Mouse (Mus musculus): Measurements from ENCODE around the gene Mepce.
A peak's percentile ranks its signal among the peaks of the same experiment; 100 is the strongest.
"Not testable (repeated sequence)": the region's sequence is repeated elsewhere in the genome, so short reads cannot be mapped to it uniquely, and the experiment has no call there.

Gene Mepce

DNA sequence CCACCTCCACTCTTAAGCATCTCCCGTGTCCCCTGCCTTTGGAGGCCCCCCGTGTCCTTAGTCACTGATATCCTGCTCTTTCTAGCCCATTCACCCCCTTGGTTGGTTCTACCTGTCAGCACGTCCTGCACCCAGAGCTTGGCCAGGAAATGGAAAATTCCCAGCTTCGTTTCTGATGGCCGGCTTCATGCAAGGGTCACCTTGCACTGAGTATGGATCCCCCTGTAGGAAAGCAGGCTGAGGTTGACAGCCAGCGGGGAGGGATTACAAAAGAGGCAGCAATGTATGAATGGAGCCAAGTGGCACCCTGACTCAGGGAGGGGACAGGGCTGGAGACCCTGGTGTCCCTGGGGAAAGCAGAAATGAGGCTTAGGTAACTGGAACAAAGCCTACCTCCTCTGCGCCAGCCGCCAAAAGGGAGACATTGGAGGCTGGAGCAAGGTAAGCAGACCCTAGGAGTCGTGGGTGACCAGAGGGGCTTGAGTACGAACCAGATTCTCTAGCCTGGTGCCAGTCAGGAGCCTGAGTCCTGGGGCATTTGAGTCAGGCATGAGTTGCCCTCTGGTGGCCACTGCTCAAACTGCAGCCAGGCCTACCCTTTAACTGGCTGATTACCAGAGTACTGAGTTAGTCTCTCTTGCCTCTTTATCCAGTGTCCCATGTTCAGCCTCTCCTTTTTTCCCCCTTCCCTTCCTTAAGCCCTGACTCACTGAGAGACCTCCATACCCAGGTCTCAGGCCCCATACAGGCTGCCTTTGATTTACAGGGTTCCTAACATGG, 30.4 kb downstream of the Mepce start:
- peak; percentile 92 for DNase-seq

DNA sequence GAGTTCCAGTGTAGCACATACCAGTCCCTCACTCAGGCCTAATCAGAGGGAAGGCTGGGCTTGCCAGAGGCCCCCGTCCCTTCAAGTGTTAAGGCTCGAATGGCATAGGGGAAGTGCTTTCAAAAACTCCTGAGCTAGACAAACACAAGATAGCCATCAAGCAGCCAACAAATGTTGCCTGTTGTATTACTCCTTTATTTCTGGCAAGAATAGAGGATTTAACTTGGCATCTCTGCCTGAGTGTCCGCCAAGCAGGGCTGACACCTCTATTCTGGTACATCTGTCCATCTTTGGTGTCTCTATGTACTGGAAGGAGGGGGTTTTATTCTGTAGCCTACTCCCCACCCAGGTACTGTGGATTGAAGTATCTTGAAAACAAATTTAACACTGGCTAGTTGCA, 31.3 kb downstream of the Mepce start:
- DNase-seq: no peak

DNA sequence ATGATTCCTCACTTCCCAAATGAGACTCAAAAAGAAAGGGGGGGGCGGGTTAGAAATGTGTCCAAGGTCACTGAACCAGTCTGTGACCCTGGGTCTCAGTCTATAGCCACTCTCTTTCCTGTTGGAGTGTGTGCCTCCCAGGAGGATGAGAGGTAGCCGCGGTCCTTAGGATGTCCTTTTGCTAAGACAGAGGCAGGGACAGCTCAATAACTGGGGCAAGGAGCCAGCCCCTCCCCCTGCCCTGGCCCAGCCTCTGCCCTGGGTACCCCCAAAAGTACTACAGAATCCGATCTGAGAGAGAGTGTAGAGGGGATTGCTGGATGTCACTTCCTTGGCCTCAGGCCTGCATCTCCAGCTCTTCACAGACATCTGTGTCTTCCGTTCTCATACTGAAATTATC, 32.0 kb downstream of the Mepce start:
- no peak for DNase-seq

DNA sequence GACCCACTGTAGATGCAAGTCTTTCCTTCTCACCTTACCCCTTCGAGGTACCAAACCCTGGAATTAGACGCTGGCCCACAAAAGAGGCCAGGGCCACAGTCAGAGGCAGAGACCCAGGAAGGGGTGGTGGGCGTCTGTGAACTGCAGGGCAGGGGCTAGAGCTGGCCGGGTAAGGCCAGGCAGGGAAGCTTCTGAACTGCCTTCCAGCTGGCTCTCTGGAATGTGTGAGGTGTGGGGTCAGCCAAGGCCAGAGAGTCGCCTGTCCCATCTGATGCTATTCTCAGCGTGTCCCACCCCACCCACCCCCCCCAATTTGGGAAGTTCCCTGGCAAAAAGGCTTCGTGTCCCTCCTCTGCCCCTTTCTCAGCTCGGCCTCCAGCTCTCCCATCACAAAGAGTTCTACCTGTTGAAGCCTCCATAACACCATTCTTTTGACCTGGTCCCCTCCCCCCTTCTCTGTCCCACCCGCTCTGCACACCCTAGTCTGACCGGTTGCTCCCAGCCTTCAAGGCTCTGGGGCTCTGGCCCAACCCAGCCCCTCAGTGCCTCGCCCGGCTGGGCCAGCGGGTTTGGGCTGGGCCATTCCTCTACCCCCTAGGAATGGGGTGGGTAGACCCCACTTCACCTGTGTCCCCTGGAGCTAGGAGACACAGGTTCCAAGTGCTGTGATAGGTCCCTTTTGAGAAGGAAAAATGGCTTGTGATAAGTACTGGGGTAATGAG, 34.2 kb downstream of the Mepce start:
- no peak for DNase-seq

DNA sequence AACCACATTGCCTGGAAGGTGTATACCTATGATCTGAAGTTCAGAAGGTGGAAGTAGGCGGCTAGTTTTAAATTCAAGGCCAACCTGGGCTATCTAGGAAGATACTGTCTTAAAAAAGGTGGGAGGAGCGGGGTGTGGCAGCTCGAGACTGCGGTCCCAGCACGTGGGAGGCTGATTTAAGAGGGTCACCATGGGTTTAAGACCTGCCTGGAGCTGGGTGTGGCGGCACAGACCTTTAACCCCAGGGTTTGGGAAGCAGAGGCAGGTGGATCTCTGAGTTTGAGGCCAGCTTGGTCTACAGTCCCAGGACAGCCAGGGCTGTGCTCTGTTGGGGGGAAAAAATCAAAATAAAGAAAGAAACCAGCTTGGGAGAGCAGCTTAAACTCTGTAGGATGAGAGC, 35.5 kb downstream of the Mepce start:
- no peak for DNase-seq

DNA sequence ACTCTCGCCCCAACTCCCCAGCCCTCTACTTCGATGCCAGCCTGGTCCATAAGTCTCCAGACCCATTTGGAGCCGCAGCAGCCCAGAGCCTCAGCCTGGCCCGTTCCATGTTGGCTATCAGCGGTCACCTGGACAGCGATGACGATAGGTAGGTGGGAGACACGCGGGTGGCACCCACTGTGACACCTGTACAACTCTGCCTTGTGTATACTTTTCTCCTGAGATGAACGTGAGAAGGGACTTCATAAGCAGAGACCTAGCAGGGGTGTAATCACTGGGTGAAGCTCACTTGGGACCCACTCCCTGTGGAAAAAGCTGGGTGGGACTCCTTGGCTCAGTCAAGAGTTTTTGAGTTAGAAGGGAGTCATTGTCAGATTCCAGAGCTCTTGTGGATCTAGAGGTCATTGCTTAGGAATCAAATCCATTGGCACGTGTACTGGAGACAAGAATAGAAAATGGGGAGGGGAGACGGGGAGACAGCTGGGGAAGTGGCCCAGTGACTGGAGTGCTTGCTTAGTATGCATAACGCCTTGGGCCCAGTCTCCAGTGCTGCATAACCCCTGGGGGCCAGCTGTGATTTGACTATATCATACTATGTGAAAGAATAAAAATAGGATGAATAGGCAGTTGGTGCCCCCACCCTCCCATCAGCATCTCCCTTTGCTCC, 36.1 kb downstream of the Mepce start:
- no peak for DNase-seq

DNA sequence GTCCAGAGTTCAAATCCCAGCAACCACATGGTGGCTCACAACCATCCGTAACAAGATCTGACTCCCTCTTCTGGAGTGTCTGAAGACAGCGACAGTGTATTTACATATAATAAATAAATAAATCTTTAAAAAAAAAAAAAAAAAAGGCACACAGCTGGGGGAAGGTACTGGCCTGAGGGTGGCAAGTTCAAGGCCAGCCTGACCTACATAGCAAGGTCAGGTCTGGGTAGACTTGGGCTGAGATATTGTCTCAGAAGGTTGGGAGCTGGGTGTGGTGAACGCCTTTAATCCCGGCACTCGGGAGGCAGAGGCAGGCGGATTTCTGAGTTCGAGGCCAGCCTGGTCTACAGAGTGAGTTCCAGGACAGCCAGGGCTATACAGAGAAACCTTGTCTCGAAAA, 37.2 kb downstream of the Mepce start:
- not testable (repeated sequence) for DNase-seq

DNA sequence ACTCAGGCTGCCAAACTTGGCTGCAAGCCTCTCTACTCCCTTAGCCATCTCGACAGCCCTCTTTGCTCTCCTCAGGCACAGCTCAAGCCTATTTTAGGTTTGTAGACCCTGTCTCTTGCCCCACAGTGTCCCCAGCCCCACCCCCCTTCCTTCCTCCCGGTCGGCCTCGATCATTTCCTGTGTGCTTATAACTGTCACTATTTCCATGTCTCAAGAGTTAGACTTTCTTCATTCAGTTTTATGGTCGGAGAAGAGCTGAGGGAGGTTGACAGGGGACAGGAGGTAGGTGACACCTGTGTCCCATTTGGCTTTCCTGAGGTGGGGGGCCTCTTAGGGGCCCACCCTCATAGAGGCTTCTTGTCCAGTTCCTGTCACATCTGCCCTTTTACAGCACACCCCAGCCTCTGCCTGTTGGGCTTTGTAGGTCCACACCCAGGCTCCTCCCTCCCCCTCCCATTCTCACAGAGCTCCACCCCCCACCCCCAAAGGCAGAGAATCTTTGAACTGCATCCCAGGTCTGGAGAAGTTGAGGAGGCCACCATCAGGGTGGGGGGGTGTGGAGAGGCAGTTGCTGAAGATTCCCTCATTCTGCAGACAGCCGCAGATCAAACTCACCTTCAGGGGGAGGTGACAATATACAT, 38.1 kb downstream of the Mepce start:
- peak; percentile 74 for DNase-seq

DNA sequence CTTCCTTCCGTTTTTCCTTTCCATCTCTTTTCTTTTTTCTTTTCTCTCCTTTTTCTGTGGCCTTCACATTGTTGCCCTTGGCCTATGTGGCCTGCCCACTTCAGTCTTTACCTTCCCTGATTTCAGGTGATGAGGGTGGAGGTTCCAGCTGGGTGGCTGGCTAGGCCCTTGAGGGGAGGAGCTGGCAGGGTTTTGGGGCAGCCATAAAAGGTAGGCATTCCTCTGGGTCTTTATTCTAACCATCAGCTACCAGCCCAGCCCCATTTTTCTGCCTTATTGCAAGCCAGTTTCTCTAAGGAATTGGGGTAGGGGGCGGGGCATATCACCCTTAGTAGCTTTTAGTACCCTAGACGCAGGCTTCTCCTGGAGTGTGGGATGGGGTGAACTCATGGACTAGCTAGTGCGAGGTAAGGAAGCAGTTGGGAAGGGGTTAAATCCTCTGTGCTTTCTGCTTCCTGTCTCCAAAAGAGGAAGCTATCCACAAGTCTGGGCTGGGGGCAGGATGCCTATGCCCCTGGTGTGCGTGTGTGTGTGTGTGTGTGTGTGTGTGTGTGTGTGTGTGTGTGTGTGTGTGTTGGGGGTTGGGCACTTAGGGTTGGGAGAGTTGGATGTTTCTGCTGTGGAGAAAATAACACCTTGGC, 39.2 kb downstream of the Mepce start:
- DNase-seq: peak; percentile 57

DNA sequence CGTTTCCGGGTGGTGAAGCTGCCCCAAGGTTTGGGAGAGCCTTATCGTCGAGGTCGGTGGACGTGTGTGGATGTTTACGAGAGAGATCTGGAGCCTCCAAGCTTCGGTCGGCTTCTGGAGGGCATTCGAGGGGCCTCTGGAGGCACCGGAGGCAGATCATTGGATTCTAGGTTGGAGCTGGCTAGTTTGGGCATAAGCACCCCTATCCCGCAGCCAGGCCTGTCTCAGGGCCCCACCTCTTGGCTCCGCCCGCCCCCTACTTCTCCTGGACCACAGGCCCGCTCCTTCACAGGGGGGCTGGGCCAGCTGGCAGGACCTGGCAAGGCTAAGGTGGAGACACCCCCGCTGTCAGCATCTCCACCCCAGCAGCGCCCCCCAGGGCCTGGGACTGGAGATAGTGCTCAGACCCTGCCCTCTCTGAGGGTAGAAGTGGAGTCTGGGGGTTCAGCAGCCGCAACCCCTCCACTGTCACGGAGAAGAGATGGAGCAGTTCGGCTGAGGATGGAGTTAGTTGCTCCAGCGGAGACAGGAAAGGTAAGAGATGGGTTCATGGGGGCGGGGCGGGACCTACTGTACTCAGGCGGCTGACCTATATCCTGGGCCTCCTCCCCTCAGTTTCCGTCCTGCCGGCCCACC, 40.0 kb downstream of the Mepce start:
- DNase-seq: peak; percentile 88

DNA sequence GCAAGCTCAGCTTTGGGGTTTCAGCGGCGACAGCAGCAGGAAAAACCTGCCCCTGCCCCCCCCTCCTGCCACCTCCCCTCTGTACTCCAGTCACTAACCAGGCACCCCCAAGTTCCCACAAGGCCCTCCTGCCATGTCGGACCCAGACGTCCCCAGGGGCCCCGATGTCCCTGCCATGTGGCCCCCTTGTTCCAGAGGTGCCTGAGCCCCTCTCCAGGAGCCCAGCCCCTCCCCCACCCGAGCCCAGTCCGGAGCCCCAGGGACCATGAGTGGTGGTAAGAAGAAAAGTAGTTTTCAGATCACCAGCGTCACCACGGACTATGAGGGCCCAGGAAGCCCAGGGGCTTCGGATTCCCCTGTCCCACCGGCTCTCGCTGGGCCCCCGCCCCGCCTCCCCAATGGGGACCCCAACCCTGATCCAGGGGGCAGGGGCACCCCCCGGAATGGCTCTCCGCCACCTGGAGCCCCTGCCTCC, 40.6 kb downstream of the Mepce start:
- DNase-seq: peak; percentile 71

DNA sequence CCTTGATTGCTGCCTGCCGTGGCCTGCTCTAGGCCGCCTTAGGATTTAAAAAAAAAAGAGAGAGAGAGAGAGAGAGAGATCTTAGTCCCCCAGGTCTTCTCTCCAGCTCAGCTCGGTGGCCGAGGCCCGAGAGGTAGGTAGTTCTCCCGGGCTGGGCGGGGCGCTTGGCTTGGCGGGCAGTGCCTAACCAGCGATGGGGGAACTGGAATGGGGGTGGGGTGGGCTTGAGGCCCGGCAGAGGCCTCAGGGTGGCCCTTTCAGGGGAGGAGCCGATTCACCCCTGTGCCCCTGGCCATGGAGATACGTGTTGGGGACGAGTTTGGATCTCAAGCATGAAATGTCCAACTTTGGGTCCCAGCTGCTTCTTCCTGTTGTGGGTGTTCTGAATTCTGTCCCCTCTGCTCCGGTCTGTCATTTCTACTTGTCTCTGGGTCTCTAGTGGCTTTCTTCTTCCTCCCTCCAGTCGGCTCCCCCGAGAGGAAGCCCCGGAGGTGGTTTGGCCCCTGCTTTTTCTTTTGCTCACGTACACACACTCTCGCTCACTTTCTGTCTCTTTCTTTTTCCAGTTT, 41.1 kb downstream of the Mepce start:
- peak; percentile 79 for DNase-seq

DNA sequence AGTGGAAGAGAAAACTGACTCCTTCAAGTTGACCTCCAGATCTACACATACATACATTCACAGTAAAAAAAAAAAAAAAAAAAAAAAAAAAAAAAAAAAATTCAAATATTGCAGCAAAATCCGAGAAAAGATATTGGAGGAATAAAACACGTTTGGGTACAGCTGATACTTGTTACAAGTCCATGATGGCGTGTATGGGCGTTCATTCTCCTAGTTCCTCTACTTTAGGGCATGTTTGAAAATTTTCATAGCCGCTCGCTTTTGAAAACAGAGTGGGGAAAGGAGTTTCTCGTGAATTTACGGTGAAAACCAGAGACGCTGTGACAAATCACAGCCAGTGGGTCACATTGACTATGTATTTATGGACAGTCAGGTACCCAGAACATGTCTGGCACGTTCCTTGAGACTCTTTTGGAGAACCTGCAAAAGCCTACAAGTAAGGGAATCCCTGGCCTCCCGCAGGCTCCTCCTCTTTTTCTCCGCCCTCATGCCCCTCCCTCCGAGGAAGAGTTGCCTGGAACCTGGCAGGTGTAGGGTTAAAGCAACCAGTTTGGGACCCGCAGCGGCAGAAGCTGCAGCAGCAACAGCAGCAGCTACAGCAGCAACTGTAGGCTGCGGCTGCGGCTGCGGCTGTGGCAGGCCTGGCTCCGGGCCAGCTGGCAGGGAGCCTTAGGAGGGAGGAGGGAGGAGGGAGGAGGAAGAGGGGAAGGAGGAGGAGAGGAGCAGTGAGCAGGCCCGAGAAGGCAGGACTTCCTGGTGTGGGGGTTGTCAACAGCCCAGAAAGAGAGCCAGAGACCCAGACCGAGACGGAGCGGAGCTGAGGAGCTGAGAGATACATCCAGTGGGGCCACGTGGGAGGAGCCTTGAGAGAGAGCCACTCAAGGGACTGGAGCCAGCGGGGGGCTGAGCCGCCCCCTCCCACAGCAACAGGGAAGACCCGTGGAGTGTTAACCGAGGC, 42.0 kb downstream of the Mepce start, which contains the start of gene Tsc22d4:
TSS of gene Tsc22d4 (plus strand) at position 517 of the 958 bp plus-strand sequence.
- peak; percentile 90 for DNase-seq

DNA sequence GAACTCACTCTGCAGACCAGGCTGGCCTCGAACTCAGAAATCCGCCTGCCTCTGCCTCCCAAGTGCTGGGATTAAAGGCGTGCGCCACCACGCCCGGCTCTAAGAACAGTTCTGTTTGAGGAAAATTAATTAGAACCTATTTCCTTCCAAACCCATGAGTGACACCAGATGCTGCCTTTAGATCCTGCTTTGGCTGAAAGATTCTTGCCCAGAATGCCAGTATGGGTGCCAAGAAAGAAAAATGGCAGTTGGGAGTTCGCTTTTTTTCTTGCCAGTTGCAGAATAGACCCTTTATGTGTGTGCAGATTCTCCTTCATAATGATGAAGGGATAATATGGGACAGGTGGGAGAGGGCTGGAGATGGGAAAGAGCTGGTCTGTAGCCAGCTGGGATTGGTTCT, 43.3 kb downstream of the Mepce start:
- DNase-seq: no peak

DNA sequence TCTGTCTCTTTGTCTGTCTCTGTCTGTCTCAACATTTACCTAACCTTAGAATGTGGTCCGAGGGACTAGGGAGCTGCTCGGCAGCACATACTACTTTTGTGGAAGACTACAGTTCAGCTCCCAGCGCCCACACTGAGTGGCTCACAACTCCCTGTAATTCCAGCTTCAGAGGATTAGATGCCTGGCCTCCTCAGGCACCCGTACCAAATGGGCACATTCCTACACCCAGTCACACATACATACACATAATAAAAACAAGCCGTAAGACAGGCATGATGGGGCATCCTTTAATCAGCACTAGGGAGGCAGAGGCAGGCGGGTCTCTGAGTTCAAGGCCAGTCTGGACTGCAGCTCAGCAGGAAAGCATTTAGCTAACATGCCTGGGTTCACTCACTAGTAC, 44.6 kb downstream of the Mepce start:
- no peak for DNase-seq

DNA sequence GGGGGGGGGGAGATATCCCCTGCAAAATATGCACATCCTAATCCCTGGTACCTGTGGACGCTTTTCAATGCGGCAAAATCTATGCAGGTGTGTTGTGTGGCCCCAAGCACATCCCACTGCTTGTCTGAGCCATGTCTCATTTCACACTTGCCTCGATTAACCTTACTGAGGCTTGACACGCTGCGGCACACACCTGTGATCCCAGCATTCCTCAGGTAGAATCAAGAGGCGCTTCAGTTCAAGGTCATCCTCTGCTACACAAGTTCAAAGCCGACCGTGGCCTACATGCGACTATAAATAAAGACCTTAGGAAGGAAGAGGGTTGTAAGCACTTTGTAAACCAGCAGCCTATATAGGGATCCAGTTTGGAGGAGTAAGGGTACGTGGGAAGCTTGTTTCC, 45.4 kb downstream of the Mepce start:
- no peak for DNase-seq

DNA sequence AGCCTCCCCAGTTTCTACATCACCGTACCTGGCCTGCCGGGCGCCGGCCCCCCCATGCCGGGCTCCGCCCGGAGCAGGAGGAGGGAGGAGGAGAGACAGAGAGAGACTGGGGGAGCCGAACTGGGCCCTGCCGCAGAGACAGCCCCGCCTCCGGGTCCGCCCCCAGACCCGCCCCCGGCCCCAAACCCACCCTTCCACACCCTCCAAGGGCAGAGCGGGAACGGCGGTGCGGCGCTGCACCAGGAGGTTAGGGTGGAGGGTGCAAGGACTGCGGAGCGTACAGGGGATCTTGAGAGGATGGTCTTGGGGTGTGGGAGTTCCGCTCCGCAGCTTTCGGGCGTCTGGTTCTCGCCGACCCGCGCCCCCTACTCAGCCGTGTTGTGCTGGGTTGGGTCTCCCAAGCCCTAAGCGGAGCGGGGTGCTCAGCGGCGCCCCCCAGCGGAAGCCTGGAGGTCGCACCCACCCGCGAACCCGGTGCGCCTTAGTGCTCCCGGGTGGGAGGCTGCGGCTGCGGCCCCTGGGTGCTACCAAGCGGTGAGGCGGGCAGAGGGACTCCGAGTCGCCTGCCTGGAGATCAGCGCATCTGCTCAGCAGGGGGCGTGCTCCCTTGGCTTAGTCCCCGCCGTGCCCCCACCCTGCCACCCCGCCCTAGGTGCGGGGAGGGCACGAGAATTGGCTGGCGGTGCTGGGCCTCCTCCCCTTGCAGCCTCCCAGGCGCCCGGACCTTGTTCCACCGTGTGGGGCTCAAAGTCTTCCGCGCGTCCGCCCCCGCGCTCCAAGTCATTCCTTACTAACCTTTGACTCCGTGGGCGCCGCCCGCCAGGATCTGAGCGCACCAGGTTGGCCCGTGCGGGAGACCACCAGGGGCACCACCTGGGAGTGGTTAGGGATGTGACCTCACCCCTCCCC, 46.2 kb downstream of the Mepce start, which contains the start of gene Nyap1:
TSS of gene Nyap1 (minus strand) at position 585 of the 909 bp plus-strand sequence.
- DNase-seq: peak; percentile 97

DNA sequence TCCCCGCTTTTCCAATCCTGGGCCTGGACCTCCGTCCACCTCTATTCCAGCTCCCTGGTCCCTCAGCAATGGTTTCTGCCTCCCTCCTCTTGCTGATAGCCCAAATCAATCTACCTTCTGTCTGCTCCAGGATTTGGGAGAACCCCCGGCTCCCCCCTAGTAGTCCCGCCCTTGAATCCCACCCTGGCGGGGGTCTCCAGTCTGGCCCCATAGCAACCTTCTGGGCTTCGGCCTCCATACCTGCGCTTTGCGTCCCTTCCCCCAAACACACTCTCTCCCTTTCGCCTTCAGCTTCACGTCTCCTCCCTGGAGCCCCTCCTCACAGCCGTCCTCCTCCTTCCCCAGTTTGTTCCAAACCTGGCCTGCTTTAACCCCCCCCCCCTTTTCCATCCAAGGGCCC, 46.9 kb downstream of the Mepce start:
- peak; percentile 47 for DNase-seq

DNA sequence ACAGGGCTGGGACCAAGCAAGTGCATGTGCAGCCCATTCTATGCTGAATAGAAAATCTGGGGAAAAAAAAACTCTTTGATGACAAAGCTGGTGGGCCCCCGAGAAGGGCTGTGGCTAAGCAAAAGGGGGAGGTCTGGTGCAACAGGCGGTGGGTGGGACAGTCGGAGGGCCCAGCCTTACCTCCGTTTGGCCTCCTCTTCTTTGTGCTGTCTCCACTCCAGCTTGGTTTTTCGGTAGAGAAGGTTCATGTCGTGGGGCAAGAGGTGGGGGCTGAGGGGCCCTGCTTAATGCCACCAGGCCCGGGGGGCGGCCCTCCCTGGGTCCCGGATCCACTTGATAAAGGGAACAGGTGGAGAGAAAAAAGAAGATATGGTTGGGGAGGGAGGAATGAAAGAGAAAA, 48.0 kb downstream of the Mepce start:
- peak; percentile 56 for DNase-seq
